Mouse (Mus musculus) embryonic facial prominence, embryonic 14.5 days (tissue): ENCODE measurements at regions not wholly inside any gene's neighbourhood (a gene's known extent, or its start where the extent isn't known, plus 50 kb on each side); places are given as distances from the start of the nearest gene placed in this dataset.

Source experiments
- ATAC-seq: fragments of 200-750 bp; cut with Nextera tagmentation; 2 replicates; pipeline ENCODE4 v1.8.0; 2017; ENCODE audit warnings: low read depth, moderate number of reproducible peaks, moderate TSS enrichment
- DNase-seq: peaks from one replicate; pipeline ENCODE4 v3.0.0-alpha.2; 2015; ENCODE audit warnings: low spot score
- H3K27ac ChIP-seq: fragments of 300-500 bp; sonication (generic); replicated peaks from 2 replicates; pipeline ENCODE4 v1.5.1; 2014; ENCODE audit warnings: low read depth, mild to moderate bottlenecking, low read length, moderate library complexity
- H3K27me3 ChIP-seq: fragments of 300-500 bp; sonication (generic); replicated peaks from 2 replicates; pipeline ENCODE4 v1.6.1; 2014; ENCODE audit warnings: low read length; ENCODE audit not compliant: control insufficient read depth, insufficient read depth
- H3K36me3 ChIP-seq: fragments of 300-500 bp; sonication (generic); 2 replicates; pipeline ENCODE4 v1.6.1; 2014; ENCODE audit warnings: low read length, mixed read lengths; ENCODE audit not compliant: control insufficient read depth, insufficient read depth
- H3K4me1 ChIP-seq: fragments of 300-500 bp; sonication (generic); 2 replicates; pipeline ENCODE4 v1.6.1; 2014; ENCODE audit warnings: antibody characterized with exemption, low read length; ENCODE audit not compliant: control insufficient read depth, insufficient read depth
- H3K4me2 ChIP-seq: fragments of 300-500 bp; sonication (generic); 2 replicates; pipeline ENCODE4 v1.6.1; 2014; ENCODE audit warnings: low read depth, mild to moderate bottlenecking, low read length, moderate library complexity, mixed read lengths
- H3K4me3 ChIP-seq: fragments of 300-500 bp; sonication (generic); 2 replicates; pipeline ENCODE4 v1.5.1; 2014; ENCODE audit warnings: low read depth, mild to moderate bottlenecking, low read length
- H3K9ac ChIP-seq: fragments of 300-500 bp; sonication (generic); 2 replicates; pipeline ENCODE4 v1.6.1; 2014; ENCODE audit warnings: low read depth, mild to moderate bottlenecking, low read length, moderate library complexity, mixed read lengths
- H3K9me3 ChIP-seq: fragments of 300-500 bp; sonication (generic); 2 replicates; pipeline ENCODE4 v1.6.1; 2016; ENCODE audit warnings: low read length; ENCODE audit not compliant: control insufficient read depth
- WGBS: fragments of 180-500 bp; shearing (Covaris S2); extraction: QIAGEN DNeasy Blood & Tissue Kit; methylation state at CpG from one replicate; pipeline ENCODE4 v1.1.7; 2014; 5-methylcytosine and 5-hydroxymethylcytosine counted together

- Histone ChIP-seq H3K9ac (no peak overlapping the region), H3K27ac (no peak overlapping the region), H3K4me1 (no peaks in the 10 kb centered on the region), H3K27me3 (no peaks in the 10 kb centered on the region), H3K9me3 (no peaks in the 10 kb centered on the region), H3K4me3 (no peak overlapping the region), H3K36me3 (no peaks in the 10 kb centered on the region), H3K4me2 (no peak overlapping the region)
- ATAC-seq (no peak), DNase-seq (peak; percentile 48)
- 59% methylated on average over 8 of the region's 8 CpGs for WGBS
These were observed 63.9 kb downstream of the Tmco5 start for GRCm38 (mm10) chr2:116942321-116942791.

DNA sequence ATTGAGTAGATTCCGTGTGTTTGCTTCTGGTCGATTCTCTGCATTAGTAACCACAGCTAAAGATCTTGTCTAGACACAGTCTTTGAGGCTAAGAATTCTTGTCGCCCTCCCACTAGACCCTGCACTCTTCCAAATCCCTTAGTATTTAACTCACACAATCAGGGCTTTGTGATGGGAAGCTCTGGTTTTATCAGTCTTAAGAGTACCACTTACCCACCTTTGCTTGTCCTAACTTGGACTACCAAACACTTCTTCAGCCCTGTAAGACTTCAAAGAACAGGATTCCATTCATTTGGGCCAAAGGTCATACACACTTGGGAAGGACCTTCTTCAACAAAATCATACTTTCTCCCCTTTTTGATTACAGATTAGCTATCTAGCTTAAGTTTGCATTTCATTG, 70.0 kb downstream of the Tmco5 start:
- Histone ChIP-seq H3K4me2 (no peak overlapping the region), H3K4me3 (no peak overlapping the region), H3K36me3 (no peaks in the 10 kb centered on the region), H3K9me3 (no peaks in the 10 kb centered on the region), H3K27me3 (no peaks in the 10 kb centered on the region), H3K27ac (no peak overlapping the region), H3K9ac (no peak overlapping the region), H3K4me1 (no peaks in the 10 kb centered on the region)
- ATAC-seq (no peak), DNase-seq (no peak)
- 53% methylated on average over 3 of the region's 3 CpGs for WGBS

GRCm38 (mm10) chr2:116949741-116950140, 71.2 kb downstream of the Tmco5 start:
- Histone ChIP-seq H3K9me3 (no peaks in the 10 kb centered on the region), H3K27me3 (no peaks in the 10 kb centered on the region), H3K9ac (no peak overlapping the region), H3K4me2 (no peak overlapping the region), H3K4me1 (no peaks in the 10 kb centered on the region), H3K36me3 (no peaks in the 10 kb centered on the region), H3K4me3 (no peak overlapping the region), H3K27ac (no peak overlapping the region)
- ATAC-seq (no peak), DNase-seq (no peak)
- WGBS = 88% methylated on average over 3 of the region's 3 CpGs

DNA sequence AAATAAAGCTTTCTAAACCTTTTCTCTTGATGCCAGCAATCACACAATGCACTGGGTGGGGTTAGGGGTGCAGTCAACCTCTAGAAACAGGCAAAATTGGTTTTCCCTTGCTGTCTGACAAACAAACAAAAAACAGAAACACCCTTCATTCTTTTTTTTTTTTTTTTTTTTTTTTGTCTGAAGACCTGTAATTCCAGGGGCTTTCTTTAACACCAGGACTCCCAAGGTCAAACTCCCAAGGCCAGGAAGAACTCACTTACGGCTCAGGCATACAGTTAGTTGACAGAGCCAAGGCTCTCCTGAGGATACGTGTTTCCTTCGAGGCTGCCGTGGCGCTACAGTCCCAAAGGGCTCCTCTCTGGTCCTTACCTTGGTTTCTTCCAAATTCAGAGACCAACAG, 71.7 kb downstream of the Tmco5 start:
- H3K9ac ChIP-seq = no peak overlapping the region
- no peaks in the 10 kb centered on the region for H3K9me3 ChIP-seq
- no peak for ATAC-seq
- DNase-seq = no peak
- H3K4me3 ChIP-seq = no peak overlapping the region
- WGBS = 88% methylated on average over 5 of the region's 5 CpGs
- H3K27ac ChIP-seq = no peak overlapping the region
- no peaks in the 10 kb centered on the region for H3K27me3 ChIP-seq
- H3K4me1 ChIP-seq = no peaks in the 10 kb centered on the region
- no peak overlapping the region for H3K4me2 ChIP-seq
- H3K36me3 ChIP-seq = no peaks in the 10 kb centered on the region

GRCm38 (mm10) chr2:116951481-116951880, 73.0 kb downstream of the Tmco5 start:
- DNase-seq = no peak
- Histone ChIP-seq H3K9me3 (no peaks in the 10 kb centered on the region), H3K4me1 (no peaks in the 10 kb centered on the region), H3K36me3 (no peaks in the 10 kb centered on the region), H3K4me2 (no peak overlapping the region), H3K9ac (no peak overlapping the region), H3K27ac (no peak overlapping the region), H3K27me3 (no peaks in the 10 kb centered on the region), H3K4me3 (no peak overlapping the region)
- 100% methylated on average over 1 of the region's 1 CpGs for WGBS
- no peak for ATAC-seq

DNA sequence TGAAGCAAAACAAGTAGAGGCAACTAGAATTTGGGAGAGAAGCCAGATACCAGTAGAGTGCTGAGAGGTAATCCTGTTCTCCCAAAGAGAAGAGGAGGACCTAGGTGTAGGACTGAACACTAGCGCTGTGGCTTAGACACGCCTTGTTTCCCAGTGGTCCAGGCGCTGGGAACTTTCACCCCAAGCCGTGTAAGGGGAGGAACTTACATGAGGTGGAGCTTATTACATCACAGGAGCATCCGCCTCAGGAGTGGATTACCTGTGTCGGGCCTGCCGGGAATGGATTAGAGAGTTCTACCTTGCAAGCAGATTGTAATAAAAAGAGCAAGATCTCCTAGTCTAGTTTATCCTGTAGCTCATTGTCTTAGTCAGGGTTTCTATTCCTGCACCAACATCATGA, 75.8 kb downstream of the Tmco5 start:
- Histone ChIP-seq H3K4me3 (no peak overlapping the region), H3K27ac (no peak overlapping the region), H3K27me3 (no peaks in the 10 kb centered on the region), H3K4me1 (no peaks in the 10 kb centered on the region), H3K36me3 (no peaks in the 10 kb centered on the region), H3K9me3 (no peaks in the 10 kb centered on the region), H3K4me2 (no peak overlapping the region), H3K9ac (no peak overlapping the region)
- WGBS = 93% methylated on average over 7 of the region's 7 CpGs
- no peak for DNase-seq
- no peak for ATAC-seq

GRCm38 (mm10) chr2:116954896-116955295, 76.4 kb downstream of the Tmco5 start:
- Histone ChIP-seq H3K27ac (no peak overlapping the region), H3K36me3 (no peaks in the 10 kb centered on the region), H3K4me2 (no peak overlapping the region), H3K4me1 (no peaks in the 10 kb centered on the region), H3K4me3 (no peak overlapping the region), H3K9me3 (no peaks in the 10 kb centered on the region), H3K27me3 (no peaks in the 10 kb centered on the region), H3K9ac (no peak overlapping the region)
- WGBS = 93% methylated on average over 4 of the region's 4 CpGs
- DNase-seq = no peak
- no peak for ATAC-seq

DNA sequence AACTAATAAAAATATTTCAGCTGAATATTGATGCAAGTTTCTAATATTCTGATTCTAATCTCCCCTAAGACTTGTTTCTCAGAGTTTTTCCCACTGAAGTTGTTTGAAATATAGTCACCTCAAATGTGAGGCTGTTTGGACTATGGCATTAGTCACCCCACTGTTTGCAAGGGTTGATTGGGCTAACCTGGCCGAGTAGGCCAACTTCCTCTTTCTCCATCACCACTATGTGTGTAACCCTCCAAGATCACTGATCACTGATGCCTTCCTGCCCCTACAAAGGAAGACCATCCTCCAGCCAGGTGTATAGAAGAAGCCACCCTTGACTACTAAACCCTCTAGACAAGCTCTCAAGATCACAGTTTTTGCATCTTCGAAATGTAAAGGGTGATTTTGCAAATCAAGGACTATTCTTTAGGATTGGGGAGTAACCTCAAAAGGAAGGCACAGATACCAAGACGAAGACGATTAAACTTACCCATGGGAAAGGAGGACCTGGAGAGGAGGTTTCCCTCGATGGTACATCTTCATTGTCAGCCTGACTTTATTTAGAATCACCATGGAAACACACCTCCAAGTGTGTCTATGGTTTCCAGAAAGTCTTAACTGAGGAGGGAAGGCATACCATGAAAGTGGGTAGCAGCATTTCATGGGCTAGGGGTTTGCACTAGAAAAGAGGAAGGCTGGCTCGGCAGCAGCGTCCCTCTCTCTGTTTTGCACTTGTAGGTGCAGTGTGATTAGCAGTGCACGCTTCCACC, 84.8 kb downstream of the Tmco5 start:
- Histone ChIP-seq H3K4me1 (no peaks in the 10 kb centered on the region), H3K27ac (no peak overlapping the region), H3K4me3 (no peak overlapping the region), H3K4me2 (no peak overlapping the region), H3K36me3 (no peaks in the 10 kb centered on the region), H3K9ac (no peak overlapping the region), H3K9me3 (no peaks in the 10 kb centered on the region), H3K27me3 (no peaks in the 10 kb centered on the region)
- no peak for ATAC-seq
- no peak for DNase-seq
- 77% methylated on average over 8 of the region's 8 CpGs for WGBS

- WGBS = no CpG with 5 or more reads among the region's 1 CpGs
- Histone ChIP-seq H3K27ac (no peak overlapping the region), H3K4me1 (no peaks in the 10 kb centered on the region), H3K27me3 (no peaks in the 10 kb centered on the region), H3K4me3 (no peak overlapping the region), H3K9ac (no peak overlapping the region), H3K4me2 (no peak overlapping the region), H3K36me3 (no peaks in the 10 kb centered on the region), H3K9me3 (no peaks in the 10 kb centered on the region)
- DNase-seq (no peak), ATAC-seq (no peak)
These were observed 87.8 kb downstream of the Tmco5 start for GRCm38 (mm10) chr2:116966266-116966665.
